Mouse (Mus musculus) liver, adult 2 months (tissue): ENCODE results near the gene Ldlr. TPM values are rescaled to one million over a fixed set of nuclear protein-coding genes. Genes with fewer than 3 reads are reported as not detected.
A peak's percentile ranks its signal among the peaks of the same experiment; 100 is the strongest.

Source experiments
- DNase-seq: peaks from one replicate; pipeline ENCODE4 v3.0.0-alpha.2; 2011; ENCODE audit warnings: low read depth, low spot score; ENCODE audit errors: extremely low read depth
- H3K27ac ChIP-seq: fragments of 200-500 bp; replicated peaks from 2 replicates; pipeline ENCODE4 v1.5.1; 2012; ENCODE audit warnings: low read depth, mild to moderate bottlenecking, control low read depth, inconsistent platforms, low read length; ENCODE audit not compliant: insufficient read depth
- H3K27me3 ChIP-seq: fragments of 200-500 bp; 2 replicates; pipeline ENCODE4 v1.6.1; 2012; ENCODE audit warnings: mild to moderate bottlenecking, moderate library complexity, low read length, inconsistent platforms; ENCODE audit not compliant: control insufficient read depth, insufficient read depth
- H3K36me3 ChIP-seq: fragments of 200-500 bp; 2 replicates; pipeline ENCODE4 v1.6.1; 2012; ENCODE audit warnings: low read length, inconsistent platforms; ENCODE audit not compliant: control insufficient read depth, insufficient read depth
- H3K4me1 ChIP-seq: fragments of 200-500 bp; 2 replicates; pipeline ENCODE4 v1.6.1; 2011; ENCODE audit warnings: low read length; ENCODE audit not compliant: control insufficient read depth, insufficient read depth
- H3K4me3 ChIP-seq: fragments of 200-500 bp; 2 replicates; pipeline ENCODE4 v1.5.1; 2011; ENCODE audit warnings: low read depth, mild to moderate bottlenecking, control low read depth, low read length, moderate library complexity; ENCODE audit not compliant: insufficient read depth
- H3K79me2 ChIP-seq: fragments of 200-500 bp; 2 replicates; pipeline ENCODE4 v1.6.1; 2012; ENCODE audit warnings: inconsistent platforms, mild to moderate bottlenecking, low read length, moderate library complexity; ENCODE audit not compliant: control insufficient read depth, insufficient read depth
- H3K9ac ChIP-seq: fragments of 200-500 bp; 2 replicates; pipeline ENCODE4 v1.6.1; 2012; ENCODE audit warnings: low read depth, mild to moderate bottlenecking, control low read depth, inconsistent platforms, low read length
- CTCF ChIP-seq: fragments of 200-500 bp; IDR thresholded peaks from 2 replicates; pipeline ENCODE4 v1.5.1; 2011; ENCODE audit warnings: low read depth, low read length, control low read depth
- POLR2A ChIP-seq: fragments of 200-500 bp; IDR thresholded peaks from 2 replicates; pipeline ENCODE4 v1.6.1; 2011; ENCODE audit warnings: low read length, control low read depth; ENCODE audit not compliant: insufficient read depth; ENCODE audit errors: extremely low read depth
- WGBS: fragments of 180-500 bp; shearing (Covaris S2); methylation state at CpG from one replicate; pipeline ENCODE4 v1.1.7; 2018; 5-methylcytosine and 5-hydroxymethylcytosine counted together
- polyA plus RNA-seq: library from polyadenylated mRNA; depleted of rRNA; stranded (reverse); fragments of >200 nt; gene quantifications from 2 replicates; pipeline ENCODE4 v1.2.3, GENCODE M21; 2012; rRNA removed
- total RNA-seq: library from RNA; depleted of rRNA; stranded (reverse); fragments of >200 nt; gene quantifications from 2 replicates; pipeline ENCODE4 v1.2.3, GENCODE M21; 2014; rRNA removed

Gene Ldlr
- total and polyA plus RNA-seq, 2 experiments: 61.4 to 105 TPM

- Histone ChIP-seq H3K9ac (peak within 1 kb of the TSS; percentile 100), H3K79me2 (peaks cover 38% of the 10 kb centered on the region), H3K4me3 (peak within 1 kb of the TSS; percentile 100), H3K36me3 (peaks cover 4% of the 10 kb centered on the region; the same call in 1 of the 2 replicates), H3K4me1 (peaks cover 9% of the 10 kb centered on the region), H3K27ac (peak within 1 kb of the TSS; percentile 99), H3K27me3 (no peaks in the 10 kb centered on the region)
- under 1% methylated on average over 52 of the region's 52 CpGs for WGBS
- peak; percentile 92 for TF ChIP-seq POLR2A
- TF ChIP-seq CTCF: no peak
- DNase-seq: peak; percentile 65
Measured at GRCm38 (mm10) chr9:21798345-21799009, 75.2 kb downstream of the Ldlr start, which contains the start of gene Kank2. Gene Kank2 (minus strand): TSS chr9:21798744.

GRCm38 (mm10) chr9:21799010-21799350 lies 75.7 kb downstream of the Ldlr start:
- TF ChIP-seq POLR2A: no peak
- no peak for TF ChIP-seq CTCF
- H3K27ac ChIP-seq: peak overlapping the region; percentile 99
- 16% methylated on average over 3 of the region's 3 CpGs for WGBS

More at GRCm38 (mm10) chr9:21799010-21799350, 75.7 kb downstream of the Ldlr start:
- H3K27me3 ChIP-seq: no peaks in the 10 kb centered on the region
- H3K4me3 ChIP-seq: peak overlapping the region; percentile 100
- peaks cover 9% of the 10 kb centered on the region for H3K4me1 ChIP-seq
- DNase-seq: peak; percentile 92
- peaks cover 38% of the 10 kb centered on the region for H3K79me2 ChIP-seq
- peak overlapping the region; percentile 100 for H3K9ac ChIP-seq
- H3K36me3 ChIP-seq: no peaks in the 10 kb centered on the region

Other genes starting within 250 kb of the Ldlr start
- gene Tmed1, start 213.2 kb upstream of the Ldlr start, total RNA-seq: 19.2 and 23.2 TPM in 2 replicates
- gene Tmed1, start 213.2 kb upstream of the Ldlr start, polyA plus RNA-seq: 24.9 and 26.5 TPM in 2 replicates
- gene AB124611, start 197.3 kb upstream of the Ldlr start, total RNA-seq: 3.5 and 4.6 TPM in 2 replicates
- 2.2 and 3.4 TPM in 2 replicates for gene AB124611, start 197.3 kb upstream of the Ldlr start, polyA plus RNA-seq
- 5.0 and 8.1 TPM in 2 replicates for gene Carm1, start 176.6 kb upstream of the Ldlr start, total RNA-seq
- 23.4 and 28.5 TPM in 2 replicates for gene Carm1, start 176.6 kb upstream of the Ldlr start, polyA plus RNA-seq
- 13.0 and 18.7 TPM in 2 replicates for gene Timm29, start 130.8 kb upstream of the Ldlr start, total RNA-seq
- gene Timm29, start 130.8 kb upstream of the Ldlr start, polyA plus RNA-seq: 26.7 TPM in 2 replicates
- 24.6 and 25.9 TPM in 2 replicates for gene Yipf2, start 130.7 kb upstream of the Ldlr start, total RNA-seq
- 33.5 and 43.9 TPM in 2 replicates for gene Yipf2, start 130.7 kb upstream of the Ldlr start, polyA plus RNA-seq
- gene Smarca4, start 107.3 kb upstream of the Ldlr start, total RNA-seq: 13.1 and 15.8 TPM in 2 replicates
- gene Smarca4, start 107.3 kb upstream of the Ldlr start, polyA plus RNA-seq: 15.2 and 15.9 TPM in 2 replicates
- gene Spc24, start 36.8 kb downstream of the Ldlr start, total RNA-seq: 15.3 and 17.9 TPM in 2 replicates
- gene Spc24, start 36.8 kb downstream of the Ldlr start, polyA plus RNA-seq: 11.6 and 14.4 TPM in 2 replicates
- gene Kank2, start 75.3 kb downstream of the Ldlr start, total RNA-seq: 12.8 and 20.7 TPM in 2 replicates
- 27.2 and 34.5 TPM in 2 replicates for gene Kank2, start 75.3 kb downstream of the Ldlr start, polyA plus RNA-seq
- gene Angptl8, start 112.0 kb downstream of the Ldlr start, total RNA-seq: 13.6 and 22.2 TPM in 2 replicates
- 201 and 258 TPM in 2 replicates for gene Angptl8, start 112.0 kb downstream of the Ldlr start, polyA plus RNA-seq
- gene Dock6, start 129.2 kb downstream of the Ldlr start, total RNA-seq: 8.5 and 12.6 TPM in 2 replicates
- gene Dock6, start 129.2 kb downstream of the Ldlr start, polyA plus RNA-seq: 23.2 and 33.9 TPM in 2 replicates
- gene Rab3d, start 194.7 kb downstream of the Ldlr start, total RNA-seq: 5.5 and 5.6 TPM in 2 replicates
- gene Rab3d, start 194.7 kb downstream of the Ldlr start, polyA plus RNA-seq: 8.0 and 16.6 TPM in 2 replicates
- 7.6 and 7.9 TPM in 2 replicates for gene Ccdc159, start 204.0 kb downstream of the Ldlr start, total RNA-seq
- gene Ccdc159, start 204.0 kb downstream of the Ldlr start, polyA plus RNA-seq: 6.7 and 11.6 TPM in 2 replicates
- 841 and 970 TPM in 2 replicates for gene Tmem205, start 204.1 kb downstream of the Ldlr start, total RNA-seq
- gene Tmem205, start 204.1 kb downstream of the Ldlr start, polyA plus RNA-seq: 1,676 and 1,979 TPM in 2 replicates
- 0.67 and 0.74 TPM in 2 replicates for gene Plppr2, start 213.6 kb downstream of the Ldlr start, total RNA-seq
- 9.4 and 14.6 TPM in 2 replicates for gene Plppr2, start 213.6 kb downstream of the Ldlr start, polyA plus RNA-seq
- 4.1 and 5.3 TPM in 2 replicates for gene Swsap1, start 232.3 kb downstream of the Ldlr start, total RNA-seq
- gene Swsap1, start 232.3 kb downstream of the Ldlr start, polyA plus RNA-seq: 4.7 and 5.2 TPM in 2 replicates
- 0.74 and 1.8 TPM in 2 replicates for gene Epor, start 240.0 kb downstream of the Ldlr start, total RNA-seq
- gene Epor, start 240.0 kb downstream of the Ldlr start, polyA plus RNA-seq: 4.8 and 5.0 TPM in 2 replicates